Mouse (Mus musculus) megakaryocyte, embryonic 14.5 days (primary cell): Measurements from ENCODE around the gene Mettl7b.

Source experiments
- FLI1 ChIP-seq: IDR thresholded peaks from 2 replicates; pipeline ENCODE4 v1.6.1; 2012; ENCODE audit warnings: low read length, inconsistent platforms, mixed read lengths
- GATA1 ChIP-seq: IDR thresholded peaks from 3 replicates; pipeline ENCODE4 v1.6.1; 2012; ENCODE audit warnings: mixed read lengths, low read length, inconsistent platforms, borderline replicate concordance

GRCm38 (mm10) chr10:128919203-128919631, 41.6 kb downstream of the Mettl7b start:
- no peak for TF ChIP-seq GATA1
- no peak for TF ChIP-seq FLI1
